Mouse (Mus musculus): Measurements from ENCODE around the gene Tbk1.

- TF ChIP-seq CTCF (IDR thresholded peaks at IDR 0.05; ENCODE audit: low read depth) (no peak), EP300 (IDR thresholded peaks at IDR 0.05; ENCODE audit: low read depth) (no peak)
These were observed 43.0 kb downstream of the Tbk1 start for GRCm38 (mm10) chr10:121543577-121543976.
